Mouse (Mus musculus): Measurements from ENCODE around the gene Gp9.

Gene Gp9

DNA sequence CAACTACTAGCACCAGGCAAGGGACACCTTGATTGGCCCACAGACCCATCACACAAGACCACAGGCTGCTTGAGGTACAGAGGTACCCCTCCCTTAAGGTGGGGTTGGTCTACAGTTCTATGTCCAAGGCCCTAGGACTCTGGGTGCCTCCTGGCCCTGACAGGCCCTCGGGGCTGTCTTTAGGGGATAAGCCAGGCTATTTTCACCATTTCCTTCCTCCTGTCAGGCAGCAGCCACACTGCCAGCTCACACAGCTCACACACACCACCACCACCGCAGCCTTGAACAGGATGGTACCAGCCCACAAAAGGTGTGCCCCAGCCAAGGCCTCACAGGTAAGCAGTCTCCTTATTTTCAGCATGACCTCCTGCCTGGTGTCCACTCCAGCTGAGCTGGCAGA is at the start of gene Gp9:
Gene Gp9, plus strand, starts transcription at position 231 of the 400 bp plus-strand sequence.
- DNase-seq: no peak

DNA sequence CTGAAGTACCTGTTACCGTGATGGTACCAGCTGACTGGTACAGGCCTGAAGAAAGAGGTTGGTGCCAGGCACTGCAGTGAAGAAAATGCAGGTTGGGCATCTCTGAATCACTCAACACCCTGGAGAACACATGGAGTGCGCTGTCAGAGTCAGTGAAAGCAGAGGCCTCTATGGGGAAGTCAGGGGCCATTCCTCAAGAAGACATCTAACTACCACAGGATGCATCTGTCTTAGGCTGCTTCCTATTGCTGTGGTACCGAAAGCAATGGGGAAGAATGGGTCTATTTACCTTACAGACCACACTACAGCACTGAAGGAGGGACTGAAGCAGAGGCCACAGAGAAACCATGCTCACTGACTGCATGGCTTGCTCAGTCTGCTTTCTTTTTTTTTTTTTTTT is 49.8 kb upstream of the Gp9 start:
- no peak for DNase-seq

GRCm38 (mm10) chr6:87730141-87730540 is 47.7 kb upstream of the Gp9 start:
- DNase-seq: no peak

- no peak for DNase-seq
Observed at GRCm38 (mm10) chr6:87730591-87731462, 47.0 kb upstream of the Gp9 start, which contains the start of gene Efcc1. Gene Efcc1, plus strand, starts transcription at chr6:87730869.

DNA sequence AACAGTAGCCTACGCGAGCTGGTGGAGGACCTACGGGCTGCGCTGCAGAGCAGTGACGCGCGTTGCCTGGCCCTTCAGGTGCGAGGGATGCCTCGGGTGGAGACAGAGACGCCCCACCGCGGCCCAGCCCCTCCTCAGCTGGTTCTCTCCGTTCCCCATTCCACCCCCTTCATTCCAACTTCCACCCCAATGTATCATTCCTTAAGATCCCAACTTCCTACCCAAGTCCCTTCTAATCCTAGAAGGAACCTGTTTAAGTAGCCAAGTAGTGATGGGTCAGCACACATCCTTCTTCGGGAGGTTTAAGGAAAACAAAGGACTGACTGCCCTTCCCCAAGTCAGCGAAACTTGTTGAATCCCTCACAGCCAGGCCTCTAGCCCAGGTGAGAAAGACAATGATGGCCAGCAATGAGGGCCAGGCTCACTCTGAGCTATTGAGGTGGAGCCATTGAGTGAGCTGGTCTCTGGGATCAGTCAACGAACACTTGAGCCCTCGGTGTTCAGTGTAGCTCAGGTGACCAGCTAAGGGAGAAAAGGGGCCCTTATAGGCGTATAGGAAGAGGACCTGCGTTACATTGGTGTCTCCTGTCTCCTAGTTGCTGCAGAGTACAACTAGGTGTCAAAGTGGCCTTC is 46.3 kb upstream of the Gp9 start:
- DNase-seq: no peak

- DNase-seq: no peak
Observed at GRCm38 (mm10) chr6:87732151-87733011, 45.5 kb upstream of the Gp9 start.

DNA sequence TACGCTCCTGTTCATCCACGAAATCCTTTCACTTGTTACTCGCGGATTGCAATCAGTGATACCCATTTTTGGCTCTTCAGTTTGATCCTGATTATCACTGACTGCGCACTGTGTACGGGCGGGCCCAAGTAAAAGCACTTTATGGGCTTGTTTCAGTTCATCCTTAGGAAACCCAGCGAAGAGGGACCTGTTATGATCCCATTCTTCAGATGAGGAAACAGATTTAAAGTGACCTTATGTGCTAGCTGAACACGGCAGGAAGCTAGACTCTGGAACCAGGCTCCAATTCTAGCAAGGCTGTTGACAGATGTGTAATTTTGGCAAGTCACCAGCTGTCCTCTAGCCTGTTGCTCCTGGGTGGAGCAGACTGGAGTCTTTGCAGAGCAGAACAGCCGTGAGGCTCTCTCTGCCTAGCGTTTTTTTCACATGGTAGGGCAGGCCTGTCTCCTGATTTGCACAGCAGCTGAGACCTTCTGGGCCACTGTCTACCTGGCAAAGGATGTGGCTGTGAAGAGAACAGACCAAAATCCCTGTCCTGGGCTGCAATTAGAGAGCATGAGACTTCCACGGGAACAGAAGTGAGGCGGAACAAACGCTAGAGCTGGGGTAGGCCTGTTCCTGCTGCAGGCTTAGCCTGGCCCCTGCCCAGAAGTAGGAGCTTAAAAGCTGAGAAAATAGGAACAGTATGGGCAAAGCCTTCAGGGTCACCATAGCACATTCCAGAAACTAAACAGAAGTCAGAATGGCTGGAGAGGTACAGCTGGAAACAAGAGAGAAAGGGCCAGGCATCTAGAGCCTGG is 44.5 kb upstream of the Gp9 start:
- no peak for DNase-seq

DNA sequence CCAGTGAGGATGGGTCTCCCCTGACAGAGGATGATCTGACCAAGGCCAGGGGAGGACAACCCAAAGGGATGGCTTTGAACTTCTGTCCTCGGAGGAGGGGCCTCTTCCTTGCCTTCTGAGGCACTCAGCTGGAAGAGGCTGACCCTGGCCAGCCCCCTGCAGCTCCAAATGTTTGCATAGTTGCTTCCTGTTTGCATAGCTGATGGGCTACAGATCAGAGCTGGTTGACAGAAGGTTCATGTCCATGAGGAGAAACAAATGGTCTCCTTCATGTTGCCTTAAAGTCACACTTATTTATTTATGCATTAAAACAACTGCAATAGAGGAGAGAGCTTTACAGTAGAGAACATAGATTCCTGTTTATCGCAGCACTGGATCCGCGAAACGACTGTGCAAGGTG is 43.7 kb upstream of the Gp9 start:
- DNase-seq: no peak

GRCm38 (mm10) chr6:87736923-87737322 is 40.9 kb upstream of the Gp9 start:
- DNase-seq: no peak

GRCm38 (mm10) chr6:87737921-87738626 is 39.8 kb upstream of the Gp9 start:
- no peak for DNase-seq

- DNase-seq: no peak
Observed at GRCm38 (mm10) chr6:87739898-87740297, 38.0 kb upstream of the Gp9 start.

DNA sequence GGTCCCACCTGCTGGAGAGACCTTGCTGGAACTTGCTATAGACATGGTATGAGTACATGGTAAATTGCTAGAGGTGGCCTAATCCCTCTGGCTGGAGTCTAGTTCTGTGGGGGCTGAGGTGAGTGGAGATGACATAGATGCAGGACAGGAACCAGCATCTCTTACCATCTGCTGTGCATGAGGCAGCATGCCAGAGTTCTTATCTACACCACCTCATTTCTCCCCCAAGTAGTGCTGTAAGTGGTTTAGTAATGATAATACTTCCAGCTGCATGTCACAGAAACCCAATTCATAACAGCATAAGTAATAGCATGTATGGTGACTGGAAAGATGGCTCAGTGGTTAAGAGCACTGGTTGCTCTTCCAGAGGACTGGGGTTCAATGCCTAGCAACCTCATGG is 37.4 kb upstream of the Gp9 start:
- DNase-seq: no peak

DNA sequence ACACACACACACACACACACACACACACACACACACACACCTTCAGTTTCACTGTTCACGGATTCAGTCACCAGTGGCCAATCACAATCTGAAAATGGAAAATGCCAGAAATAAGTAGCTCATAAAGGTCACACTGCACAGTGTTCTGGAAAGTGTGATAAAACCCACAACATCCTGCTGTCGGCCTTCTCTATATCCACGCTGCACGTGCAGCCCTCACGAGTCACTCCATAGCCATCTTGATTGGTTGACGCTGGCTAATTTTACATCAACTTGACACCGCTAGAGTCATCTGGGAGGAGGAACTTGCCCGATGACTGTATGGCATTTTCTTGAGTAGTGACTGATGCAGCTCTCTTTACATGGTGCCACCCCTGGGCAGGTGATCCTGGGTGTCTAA is 35.9 kb upstream of the Gp9 start:
- no peak for DNase-seq

GRCm38 (mm10) chr6:87742804-87743203 is 35.1 kb upstream of the Gp9 start:
- no peak for DNase-seq

- DNase-seq: no peak
Observed at GRCm38 (mm10) chr6:87743281-87743680, 34.6 kb upstream of the Gp9 start.

- no peak for DNase-seq
Observed at GRCm38 (mm10) chr6:87744632-87745031, 33.2 kb upstream of the Gp9 start.

DNA sequence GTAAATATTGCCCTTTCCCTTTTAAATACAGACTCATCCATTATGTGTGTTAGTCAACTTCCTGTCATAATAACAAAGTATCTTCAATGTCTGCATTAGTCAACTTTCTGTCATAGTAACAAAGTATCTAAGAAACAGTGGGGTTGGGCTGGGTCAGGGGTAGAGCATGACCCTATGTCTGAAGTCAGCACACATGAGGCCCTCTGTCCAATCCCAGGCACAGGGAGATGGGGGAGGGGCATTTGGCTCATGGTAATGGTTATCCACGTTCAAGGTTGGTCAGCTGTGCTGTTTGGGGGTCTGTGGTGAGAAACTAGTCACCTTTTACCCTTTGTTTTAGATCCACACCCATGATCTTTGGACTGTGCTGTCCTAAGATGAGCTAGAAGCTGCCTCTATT is 32.6 kb upstream of the Gp9 start:
- DNase-seq: no peak

- DNase-seq: no peak
Observed at GRCm38 (mm10) chr6:87746059-87746458, 31.8 kb upstream of the Gp9 start.

DNA sequence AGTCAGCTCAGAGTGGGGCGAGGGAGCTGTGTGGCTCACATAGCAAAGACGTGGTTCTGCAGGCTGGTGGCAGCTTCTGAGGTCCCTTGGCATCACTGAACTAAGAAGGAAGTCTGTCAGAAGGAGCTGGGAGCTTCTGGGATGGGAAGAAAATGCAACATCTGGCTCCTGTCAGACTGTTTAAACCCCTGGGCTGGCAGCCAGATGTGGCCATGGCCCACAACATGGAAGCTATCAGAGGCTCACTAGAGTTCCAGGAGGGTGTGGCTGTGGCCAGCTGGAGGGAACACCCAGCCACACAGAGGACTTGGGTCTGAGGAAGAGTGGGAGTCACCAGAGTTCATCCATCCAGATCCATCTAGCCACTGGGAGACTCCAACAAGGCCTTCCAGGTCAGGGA is 31.0 kb upstream of the Gp9 start:
- DNase-seq: no peak

DNA sequence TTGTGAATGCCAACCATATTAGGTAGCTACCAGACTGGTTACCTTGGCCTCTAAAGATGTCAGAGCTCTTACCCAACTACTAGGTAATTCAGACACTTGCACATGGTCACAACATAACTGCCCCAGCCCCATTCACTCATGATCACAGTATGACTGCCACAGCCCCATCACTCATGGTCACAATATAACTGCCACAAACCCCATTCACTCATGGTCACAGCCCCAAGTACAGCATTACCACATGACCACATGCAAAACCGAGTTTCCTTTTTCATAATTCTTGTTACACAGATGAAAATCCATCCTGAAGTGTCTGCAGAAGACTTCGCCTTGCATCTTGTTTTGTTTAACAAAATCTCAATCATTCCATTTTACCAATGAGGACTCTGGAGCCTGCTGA is 29.8 kb upstream of the Gp9 start:
- no peak for DNase-seq

DNA sequence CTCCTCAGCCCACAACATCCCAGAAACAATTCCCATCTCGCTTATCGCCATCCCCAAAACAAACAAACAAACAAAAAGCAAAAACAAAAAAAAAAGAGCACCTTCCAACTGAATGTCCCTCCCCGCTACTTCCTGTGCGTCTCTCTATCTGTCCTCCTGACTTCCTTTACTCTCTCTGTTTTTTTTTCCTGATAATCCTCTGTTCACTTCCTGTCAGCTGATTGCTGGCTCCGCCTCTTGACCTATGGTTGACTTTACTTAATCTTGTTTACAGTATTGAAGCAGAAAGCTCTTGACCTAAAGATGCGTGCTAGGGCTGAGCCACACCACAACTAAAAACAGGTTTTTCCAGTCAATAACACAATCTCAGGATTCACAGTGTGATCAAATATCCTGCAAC is 29.3 kb upstream of the Gp9 start:
- DNase-seq: no peak

Data from cerebellum, adult 9-10 months (tissue).